Mouse (Mus musculus) layer of hippocampus, adult 9-11 months (tissue): ENCODE measurements around the gene Usp43.

Experiments used
- DNase-seq: peaks from one replicate; pipeline ENCODE4 v3.0.0; 2022

Usp43 gene

GRCm38 (mm10) chr11:67805538-67805937 lies 116.4 kb downstream of the Usp43 start:
- no peak for DNase-seq
